Comparison of ENCODE assay signal across 23 mouse cellular contexts in the genomic region with DNA sequence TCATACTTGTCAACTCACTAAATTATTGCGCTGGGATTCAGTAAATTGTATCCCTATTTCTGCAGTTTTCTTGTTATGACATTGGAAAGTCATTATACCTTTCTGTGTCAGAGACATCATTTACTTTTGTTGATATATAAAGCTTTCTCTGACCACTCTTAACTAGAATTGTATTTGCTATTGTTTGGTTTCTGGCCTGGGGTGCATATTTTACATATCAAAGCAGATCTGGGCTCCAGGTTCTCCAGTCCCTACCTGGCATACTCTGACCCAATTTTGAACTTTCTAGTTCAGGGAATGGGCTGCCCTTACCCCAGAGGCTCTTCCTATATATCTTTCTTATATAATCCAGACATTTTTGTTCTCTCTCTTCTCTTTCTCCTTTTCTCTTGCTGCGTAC.
"Had no signal": no experiment of that assay in that cellular context is flagged by ENCODE, and none has a peak within 500 bp of the region (broad histone marks: within the 10 kb centered on the region; RNA-seq: fewer than 3 reads in every experiment).

No protein-coding gene starts in this region.

- H3K27ac ChIP-seq: lung, embryonic 15.5 days; macrophage; midbrain, embryonic 10.5 days; midbrain, embryonic 12.5 days; neural tube, embryonic 13.5 days; neural tube, embryonic 15.5 days; stomach, embryonic 15.5 days; stomach, postnatal 0 days had no signal

- H3K36me3 ChIP-seq: lung, embryonic 15.5 days; midbrain, embryonic 10.5 days; midbrain, embryonic 12.5 days; neural tube, embryonic 13.5 days; neural tube, embryonic 15.5 days; stomach, embryonic 15.5 days had no signal

- ATAC-seq: liver, postnatal 0 days; lung, postnatal 0 days; midbrain, embryonic 16.5 days had no signal

- DNase-seq: liver, postnatal 0 days; lung, adult 2 months; lung, postnatal 14 days; lung, postnatal 36 days; midbrain, embryonic 14.5 days; retina, postnatal 1 day; right cerebral cortex, adult 18-20 months; right cerebral cortex, postnatal 14 days; thymus, adult 2 months; thymus, postnatal 25 days; thymus, postnatal 4 days had no signal

- H3K4me3 ChIP-seq: lung, embryonic 15.5 days; megakaryocyte, embryonic 14.5 days; midbrain, embryonic 10.5 days; midbrain, embryonic 12.5 days; myocyte; neural tube, embryonic 13.5 days; neural tube, embryonic 15.5 days; stomach, embryonic 15.5 days had no signal

- H3K9me3 ChIP-seq: lung, embryonic 15.5 days; midbrain, embryonic 10.5 days; midbrain, embryonic 12.5 days; neural tube, embryonic 13.5 days; neural tube, embryonic 15.5 days; stomach, embryonic 15.5 days had no signal

- H3K4me1 ChIP-seq: lung, embryonic 15.5 days; megakaryocyte, embryonic 14.5 days; midbrain, embryonic 10.5 days; midbrain, embryonic 12.5 days; neural tube, embryonic 13.5 days; neural tube, embryonic 15.5 days; stomach, embryonic 15.5 days had no signal

- H3K9ac ChIP-seq: liver, postnatal 0 days; lung, embryonic 15.5 days; midbrain, embryonic 12.5 days; neural tube, embryonic 13.5 days; neural tube, embryonic 15.5 days; stomach, embryonic 15.5 days had no signal
